Mouse (Mus musculus) frontal cortex, postnatal 14 days (tissue): ENCODE results near the gene Cr1l.

Source experiments
- DNase-seq, 2 experiments: peaks; one replicate each; pipeline ENCODE4 v3.0.0; 2022; ENCODE audit warnings: low spot score in 2 of 2

The Cr1l gene

DNA sequence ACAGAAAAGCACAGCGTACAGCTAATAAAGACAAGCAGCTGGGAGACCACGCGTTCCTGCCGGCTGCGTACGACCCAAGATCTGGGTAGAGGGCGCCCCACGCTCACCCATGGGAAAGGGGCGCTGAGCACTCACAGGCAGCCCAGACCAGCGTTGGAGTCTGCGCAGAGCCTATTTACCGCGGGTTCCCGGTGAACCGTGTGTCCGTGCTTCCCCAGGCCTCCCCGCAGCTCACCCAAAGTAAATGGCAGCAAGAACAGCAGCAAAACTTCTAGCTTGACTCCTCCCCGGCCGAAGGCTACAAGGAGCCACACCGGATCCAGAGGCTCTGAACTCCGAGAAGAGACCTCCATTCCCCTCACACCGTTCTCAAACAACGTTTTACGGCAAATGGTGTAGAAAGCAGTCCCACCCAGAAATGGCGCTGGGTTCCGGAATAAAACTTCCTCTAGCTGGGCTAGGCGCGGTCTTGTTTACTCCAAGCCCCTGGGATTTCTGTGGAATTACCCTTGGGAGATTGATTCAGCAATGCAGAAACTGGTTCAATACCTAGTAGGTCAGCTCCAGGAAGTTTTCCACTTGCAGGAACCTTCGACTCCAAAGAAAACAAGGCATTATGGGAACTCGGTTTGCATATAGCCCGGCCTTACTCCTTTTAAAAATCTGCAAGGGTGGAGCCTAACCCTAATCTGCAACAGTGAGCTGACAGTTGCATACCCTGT is at the start of gene Cr1l:
TSS of gene Cr1l (minus strand) at position 634 of the 722 bp plus-strand sequence.
- DNase-seq: peak; percentile 79 to 82

DNA sequence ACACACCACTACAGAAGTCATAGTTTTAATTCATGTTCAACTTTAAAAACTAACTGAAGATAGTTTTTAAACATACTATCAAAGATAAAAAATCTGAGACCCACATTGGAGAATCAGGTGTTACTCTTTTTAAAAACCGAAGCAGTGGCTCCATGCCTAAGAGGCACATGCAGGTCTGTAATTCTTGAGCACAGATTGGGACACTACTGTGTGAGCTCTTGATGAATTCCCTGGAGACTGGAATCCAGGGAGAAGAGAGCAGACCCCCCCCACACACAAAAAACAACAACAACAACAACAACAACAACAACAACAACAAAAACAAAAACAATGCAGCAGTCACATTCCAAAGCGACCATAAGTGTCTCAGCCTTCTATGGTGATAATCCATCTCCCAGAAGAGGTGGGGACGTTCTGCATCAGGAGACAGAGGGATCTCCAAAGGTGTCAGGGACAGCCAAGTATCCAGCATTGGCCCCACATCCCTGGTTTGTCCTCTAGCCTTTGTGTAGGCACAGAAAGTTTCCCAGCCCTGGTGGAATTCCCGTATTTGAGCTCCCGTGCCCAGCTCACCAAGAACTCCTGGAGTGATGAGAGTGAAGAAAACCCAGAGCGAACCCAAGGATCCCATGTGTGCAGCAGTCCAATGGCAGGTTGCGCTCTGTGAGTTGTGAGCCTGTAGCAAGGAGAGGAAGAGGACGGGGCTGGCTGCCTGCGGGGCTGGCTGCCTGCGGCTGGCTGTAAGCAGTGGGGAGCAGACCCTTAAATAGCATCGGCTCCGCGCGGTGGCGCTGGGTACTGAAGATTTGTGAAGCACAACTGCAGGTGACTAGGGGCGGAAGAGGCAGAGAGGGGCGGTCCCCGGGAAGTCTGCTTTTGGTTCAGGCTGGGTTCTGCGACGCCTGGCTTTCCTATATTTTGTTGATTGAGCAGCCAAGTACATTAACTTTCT is 44.9 kb upstream of the Cr1l start, which contains the start of gene Cr2:
TSS of gene Cr2 (minus strand) at position 737 of the 952 bp plus-strand sequence.
- DNase-seq: peak; percentile 28 to 58

- DNase-seq: no peak
Observed at GRCm38 (mm10) chr1:195164996-195165755, 33.8 kb upstream of the Cr1l start.

- DNase-seq: no peak
Observed at GRCm38 (mm10) chr1:195132070-195132469, 684 bp upstream of the Cr1l start.

GRCm38 (mm10) chr1:195131675-195132015 is 259 bp upstream of the Cr1l start:
- no peak for DNase-seq

- DNase-seq: no peak
Observed at GRCm38 (mm10) chr1:195130479-195130878, 907 bp downstream of the Cr1l start.

DNA sequence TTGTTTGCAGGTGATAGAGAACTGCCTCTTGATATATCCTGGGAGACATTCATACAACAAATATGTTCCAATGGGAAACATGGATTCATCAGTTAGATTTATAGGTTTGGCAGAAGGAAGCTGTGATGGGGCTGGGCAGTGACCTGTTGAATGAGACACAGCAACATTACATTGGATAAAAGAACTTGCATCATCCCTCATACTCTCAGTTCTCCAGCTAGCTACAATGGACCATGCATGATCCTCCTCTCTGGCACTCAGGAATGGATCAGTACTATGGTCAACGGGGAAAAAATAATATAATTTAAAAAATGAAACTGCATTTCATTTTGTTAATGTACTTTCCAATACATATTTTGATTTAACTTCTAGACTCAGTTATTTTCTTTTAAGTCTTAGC is 1.5 kb downstream of the Cr1l start:
- DNase-seq: no peak

GRCm38 (mm10) chr1:195114414-195114813 is 17.0 kb downstream of the Cr1l start:
- no peak for DNase-seq

- no peak for DNase-seq
Observed at GRCm38 (mm10) chr1:195113621-195114020, 17.8 kb downstream of the Cr1l start.

DNA sequence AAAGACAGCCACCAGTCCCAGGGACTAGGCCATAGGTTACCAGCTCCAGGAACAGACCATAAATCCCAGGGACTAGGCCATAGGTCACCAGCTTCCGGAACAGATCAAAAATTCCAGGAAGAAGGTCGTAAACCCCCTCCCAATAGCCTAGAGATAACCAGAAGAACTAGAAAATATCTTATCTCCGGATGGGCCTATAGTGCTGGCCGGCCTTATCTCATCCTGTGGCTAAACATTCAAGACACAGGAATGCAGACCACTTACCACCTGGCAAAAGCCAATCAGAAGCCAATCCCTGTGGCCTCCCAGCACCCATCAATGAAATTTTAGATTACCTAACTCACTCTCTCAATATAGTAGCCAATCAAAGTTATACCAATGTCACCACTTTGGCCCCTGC is 30.7 kb downstream of the Cr1l start:
- no peak for DNase-seq

DNA sequence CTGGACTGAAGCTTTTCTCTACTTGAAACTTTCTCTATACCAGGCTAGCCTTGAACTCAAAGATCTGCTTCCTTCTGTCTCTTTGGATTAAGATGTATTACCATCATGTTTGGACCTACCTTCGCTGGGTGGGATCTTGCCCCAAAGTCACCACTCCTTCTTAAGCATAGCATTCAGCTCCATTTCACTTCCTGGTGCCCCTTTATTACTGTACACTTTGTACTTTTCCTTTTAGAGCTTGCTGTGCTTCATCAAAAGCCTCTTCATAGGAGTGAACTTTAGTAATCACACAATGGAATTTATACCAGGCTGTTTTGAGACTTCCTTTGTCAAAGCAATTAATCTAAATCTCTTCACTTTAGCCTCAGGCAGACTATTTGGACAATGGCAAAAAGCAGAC is 33.4 kb downstream of the Cr1l start:
- DNase-seq: no peak

- DNase-seq: peak; percentile 14 to 17
Observed at GRCm38 (mm10) chr1:195092220-195092720, 39.1 kb downstream of the Cr1l start, which contains the start of gene Cd46. Cd46 (minus strand) TSS chr1:195092249.

GRCm38 (mm10) chr1:195091699-195092219 is 39.6 kb downstream of the Cr1l start:
- DNase-seq: no peak

DNA sequence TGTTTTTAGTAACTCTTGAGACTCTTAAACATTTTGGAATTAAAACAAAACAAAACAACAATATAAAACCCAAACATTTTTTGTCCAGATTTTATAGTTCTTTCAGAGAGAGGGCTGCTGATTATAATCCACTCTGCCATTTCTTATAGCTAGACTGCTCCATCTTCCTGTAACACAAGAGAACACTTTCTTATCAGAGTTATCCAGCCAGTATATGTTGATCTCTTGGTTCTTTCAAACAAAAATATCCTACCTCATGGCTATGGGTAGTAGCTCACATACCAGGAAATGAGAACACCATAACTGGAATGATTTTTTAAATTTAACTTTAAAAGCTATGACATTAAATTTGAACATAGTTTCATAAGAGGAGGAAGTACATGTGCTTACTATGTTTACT is 49.2 kb downstream of the Cr1l start:
- DNase-seq: no peak
